Mouse (Mus musculus) C2C12 (cell line): ENCODE data around the gene Med13.

Experiments used
- CTCF ChIP-seq: IDR thresholded peaks from one replicate; pipeline ENCODE4 v1.5.1; 2011; ENCODE audit not compliant: control insufficient read depth, insufficient read depth, insufficient read length
- FOSL1 ChIP-seq: IDR thresholded peaks from one replicate; pipeline ENCODE4 v1.8.0; 2011; ENCODE audit warnings: mild to moderate bottlenecking, low read length; ENCODE audit not compliant: poor library complexity, insufficient read depth, severe bottlenecking
- MAX ChIP-seq: IDR thresholded peaks from one replicate; pipeline ENCODE4 v1.6.1; 2011; ENCODE audit warnings: mild to moderate bottlenecking, control low read depth
- MYOD1 ChIP-seq: IDR thresholded peaks from one replicate; pipeline ENCODE4 v1.6.1; 2011; ENCODE audit warnings: low read depth; ENCODE audit not compliant: control insufficient read depth, insufficient read length
- MYOG ChIP-seq: IDR thresholded peaks from one replicate; pipeline ENCODE4 v1.6.1; 2011; ENCODE audit not compliant: control insufficient read depth, insufficient read length; ENCODE audit errors: extremely low read depth
- USF1 ChIP-seq: IDR thresholded peaks from one replicate; pipeline ENCODE4 v1.6.1; 2011; ENCODE audit warnings: low read depth, mild to moderate bottlenecking, control low read depth, moderate library complexity

- no peak for TF ChIP-seq CTCF
- TF ChIP-seq MYOG: no peak
- TF ChIP-seq FOSL1: no peak
- TF ChIP-seq MAX: no peak
- TF ChIP-seq USF1: no peak
- TF ChIP-seq MYOD1: no peak
Measured at GRCm38 (mm10) chr11:86356007-86356853, 1.2 kb downstream of the Med13 start.
